Mouse (Mus musculus): ENCODE data around the gene Ptcd1. TPM values are rescaled to one million over a fixed set of nuclear protein-coding genes. Genes with fewer than 3 reads are reported as not detected.
"Not testable (repeated sequence)": the region's sequence is repeated elsewhere in the genome, so short reads cannot be mapped to it uniquely, and the experiment has no call there.

Gene Ptcd1
- polyA plus RNA-seq, 1 experiment = 14.5 TPM

- H3K27me3 ChIP-seq (ENCODE audit: control insufficient read depth, insufficient read depth, insufficient read length) = no peaks in the 10 kb centered on the region
- H3K36me3 ChIP-seq (ENCODE audit: control insufficient read depth, insufficient read depth) = peaks cover 68% of the 10 kb centered on the region
- H3K4me3 ChIP-seq (ENCODE audit: insufficient read depth, poor library complexity, severe bottlenecking) = no peak overlapping the region
- H3K79me2 ChIP-seq (ENCODE audit: control insufficient read depth, insufficient read depth) = no peaks in the 10 kb centered on the region
- H3K79me3 ChIP-seq (ENCODE audit: low read depth) = no peaks in the 10 kb centered on the region
- H3ac ChIP-seq (ENCODE audit: control insufficient read depth, insufficient read length, low read depth) = no peak overlapping the region
- TF ChIP-seq USF1 (IDR thresholded peaks at IDR 0.05; ENCODE audit: low read depth) (no peak), MYOD1 (IDR thresholded peaks at IDR 0.05; ENCODE audit: control insufficient read depth, insufficient read length, low read depth) (no peak), CTCF (IDR thresholded peaks at IDR 0.05; ENCODE audit: control insufficient read depth, insufficient read depth, insufficient read length) (no peak), FOSL1 (IDR thresholded peaks at IDR 0.05; ENCODE audit: insufficient read depth, low read length, poor library complexity, severe bottlenecking) (no peak), MYOG (IDR thresholded peaks at IDR 0.05; ENCODE audit: control insufficient read depth, extremely low read depth, insufficient read length) (no peak), MAX (IDR thresholded peaks at IDR 0.05) (no peak), CEBPB (IDR thresholded peaks at IDR 0.05; ENCODE audit: low read depth) (no peak)
These were observed 62.6 kb downstream of the Ptcd1 start for GRCm38 (mm10) chr5:145104328-145104727.

GRCm38 (mm10) chr5:145102706-145103105 lies 64.2 kb downstream of the Ptcd1 start:
- peaks cover 74% of the 10 kb centered on the region for H3K36me3 ChIP-seq (ENCODE audit: control insufficient read depth, insufficient read depth)
- H3K79me3 ChIP-seq (ENCODE audit: low read depth) = no peaks in the 10 kb centered on the region
- H3ac ChIP-seq (ENCODE audit: control insufficient read depth, insufficient read length, low read depth) = no peak overlapping the region
- no peaks in the 10 kb centered on the region for H3K27me3 ChIP-seq (ENCODE audit: control insufficient read depth, insufficient read depth, insufficient read length)
- TF ChIP-seq CTCF (IDR thresholded peaks at IDR 0.05; ENCODE audit: control insufficient read depth, insufficient read depth, insufficient read length) (no peak), CEBPB (IDR thresholded peaks at IDR 0.05; ENCODE audit: low read depth) (no peak), FOSL1 (IDR thresholded peaks at IDR 0.05; ENCODE audit: insufficient read depth, low read length, poor library complexity, severe bottlenecking) (no peak), MYOD1 (IDR thresholded peaks at IDR 0.05; ENCODE audit: control insufficient read depth, insufficient read length, low read depth) (no peak), MAX (IDR thresholded peaks at IDR 0.05) (no peak), MYOG (IDR thresholded peaks at IDR 0.05; ENCODE audit: control insufficient read depth, extremely low read depth, insufficient read length) (no peak), USF1 (IDR thresholded peaks at IDR 0.05; ENCODE audit: low read depth) (no peak)
- H3K79me2 ChIP-seq (ENCODE audit: control insufficient read depth, insufficient read depth) = no peaks in the 10 kb centered on the region
- H3K4me3 ChIP-seq (ENCODE audit: insufficient read depth, poor library complexity, severe bottlenecking) = no peak overlapping the region

GRCm38 (mm10) chr5:145101451-145101850 lies 65.5 kb downstream of the Ptcd1 start:
- H3K4me3 ChIP-seq (ENCODE audit: insufficient read depth, poor library complexity, severe bottlenecking); H3K79me3 ChIP-seq (ENCODE audit: low read depth); H3K27me3 ChIP-seq (ENCODE audit: control insufficient read depth, insufficient read depth, insufficient read length); H3ac ChIP-seq (ENCODE audit: control insufficient read depth, insufficient read length, low read depth); H3K79me2 ChIP-seq (ENCODE audit: control insufficient read depth, insufficient read depth): not testable (repeated sequence)
- H3K36me3 ChIP-seq (ENCODE audit: control insufficient read depth, insufficient read depth) = peaks cover 81% of the 10 kb centered on the region

GRCm38 (mm10) chr5:145100960-145101359 lies 65.9 kb downstream of the Ptcd1 start:
- Histone ChIP-seq H3K4me3 (ENCODE audit: insufficient read depth, poor library complexity, severe bottlenecking) (no peak overlapping the region), H3K27me3 (ENCODE audit: control insufficient read depth, insufficient read depth, insufficient read length) (no peaks in the 10 kb centered on the region), H3K79me3 (ENCODE audit: low read depth) (no peaks in the 10 kb centered on the region), H3K36me3 (ENCODE audit: control insufficient read depth, insufficient read depth) (peaks cover 79% of the 10 kb centered on the region), H3ac (ENCODE audit: control insufficient read depth, insufficient read length, low read depth) (no peak overlapping the region), H3K79me2 (ENCODE audit: control insufficient read depth, insufficient read depth) (no peaks in the 10 kb centered on the region)
- TF ChIP-seq MYOG (IDR thresholded peaks at IDR 0.05; ENCODE audit: control insufficient read depth, extremely low read depth, insufficient read length) (no peak), FOSL1 (IDR thresholded peaks at IDR 0.05; ENCODE audit: insufficient read depth, low read length, poor library complexity, severe bottlenecking) (no peak), CTCF (IDR thresholded peaks at IDR 0.05; ENCODE audit: control insufficient read depth, insufficient read depth, insufficient read length) (no peak), MAX (IDR thresholded peaks at IDR 0.05) (no peak), USF1 (IDR thresholded peaks at IDR 0.05; ENCODE audit: low read depth) (no peak), CEBPB (IDR thresholded peaks at IDR 0.05; ENCODE audit: low read depth) (no peak), MYOD1 (IDR thresholded peaks at IDR 0.05; ENCODE audit: control insufficient read depth, insufficient read length, low read depth) (no peak)

GRCm38 (mm10) chr5:145098340-145098821 lies 68.5 kb downstream of the Ptcd1 start:
- no peaks in the 10 kb centered on the region for H3K79me2 ChIP-seq (ENCODE audit: control insufficient read depth, insufficient read depth)

More at GRCm38 (mm10) chr5:145098340-145098821, 68.5 kb downstream of the Ptcd1 start:
- H3K36me3 ChIP-seq (ENCODE audit: control insufficient read depth, insufficient read depth) = peaks cover 76% of the 10 kb centered on the region
- TF ChIP-seq FOSL1 (IDR thresholded peaks at IDR 0.05; ENCODE audit: insufficient read depth, low read length, poor library complexity, severe bottlenecking) (no peak), MYOG (IDR thresholded peaks at IDR 0.05; ENCODE audit: control insufficient read depth, extremely low read depth, insufficient read length) (no peak), MAX (IDR thresholded peaks at IDR 0.05) (no peak), MYOD1 (IDR thresholded peaks at IDR 0.05; ENCODE audit: control insufficient read depth, insufficient read length, low read depth) (no peak), CTCF (IDR thresholded peaks at IDR 0.05; ENCODE audit: control insufficient read depth, insufficient read depth, insufficient read length) (no peak), USF1 (IDR thresholded peaks at IDR 0.05; ENCODE audit: low read depth) (no peak), CEBPB (IDR thresholded peaks at IDR 0.05; ENCODE audit: low read depth) (no peak)
- no peaks in the 10 kb centered on the region for H3K27me3 ChIP-seq (ENCODE audit: control insufficient read depth, insufficient read depth, insufficient read length)
- no peak overlapping the region for H3ac ChIP-seq (ENCODE audit: control insufficient read depth, insufficient read length, low read depth)
- no peak overlapping the region for H3K4me3 ChIP-seq (ENCODE audit: insufficient read depth, poor library complexity, severe bottlenecking)
- no peaks in the 10 kb centered on the region for H3K79me3 ChIP-seq (ENCODE audit: low read depth)

Other genes with a start within 250 kb of the Ptcd1 start
- gene Smurf1, start 201.3 kb downstream of the Ptcd1 start, polyA plus RNA-seq (2012; fragmentation: generic; extraction: Trizol) = 39.1 TPM
- not detected for gene Gm4871, start 134.4 kb downstream of the Ptcd1 start, polyA plus RNA-seq (2012; fragmentation: generic; extraction: Trizol)
- not detected for gene 1700018F24Rik, start 124.1 kb downstream of the Ptcd1 start, polyA plus RNA-seq (2012; fragmentation: generic; extraction: Trizol)
- gene Arpc1a, start 83.3 kb downstream of the Ptcd1 start, polyA plus RNA-seq (2012; fragmentation: generic; extraction: Trizol) = 91.7 TPM
- gene Kpna7, start 83.1 kb downstream of the Ptcd1 start, polyA plus RNA-seq (2012; fragmentation: generic; extraction: Trizol) = not detected
- 741 TPM for gene Arpc1b, start 52.9 kb downstream of the Ptcd1 start, polyA plus RNA-seq (2012; fragmentation: generic; extraction: Trizol)
- gene Pdap1, start 26.9 kb downstream of the Ptcd1 start, polyA plus RNA-seq (2012; fragmentation: generic; extraction: Trizol) = 136 TPM
- gene Bud31, start 26.7 kb downstream of the Ptcd1 start, polyA plus RNA-seq (2012; fragmentation: generic; extraction: Trizol) = 175 TPM
- gene Cpsf4, start 105 bp upstream of the Ptcd1 start, polyA plus RNA-seq (2012; fragmentation: generic; extraction: Trizol) = 47.7 TPM
- 643 TPM for gene Atp5j2, start 25.0 kb upstream of the Ptcd1 start, polyA plus RNA-seq (2012; fragmentation: generic; extraction: Trizol)
- 2.0 TPM for gene Zkscan14, start 34.8 kb upstream of the Ptcd1 start, polyA plus RNA-seq (2012; fragmentation: generic; extraction: Trizol)
- 3.6 TPM for gene Zkscan5, start 37.5 kb upstream of the Ptcd1 start, polyA plus RNA-seq (2012; fragmentation: generic; extraction: Trizol)
- 7.7 TPM for gene Zfp655, start 64.6 kb upstream of the Ptcd1 start, polyA plus RNA-seq (2012; fragmentation: generic; extraction: Trizol)
- 10.4 TPM for gene Zscan25, start 113.4 kb upstream of the Ptcd1 start, polyA plus RNA-seq (2012; fragmentation: generic; extraction: Trizol)
- gene Cyp3a57, start 178.2 kb upstream of the Ptcd1 start, polyA plus RNA-seq (2012; fragmentation: generic; extraction: Trizol) = not detected

All from C2C12 (cell line).